Mouse (Mus musculus) R1 (cell line): ENCODE measurements around the gene Limd2.

Source experiments
- DNase-seq: peaks from one replicate; pipeline ENCODE4 v3.0.0-alpha.2; 2018; ENCODE audit warnings: low read depth, low spot score

Gene Limd2

GRCm38 (mm10) chr11:106173228-106173627, 12.6 kb upstream of the Limd2 start:
- no peak for DNase-seq

GRCm38 (mm10) chr11:106170807-106171206, 10.1 kb upstream of the Limd2 start:
- DNase-seq, result peak; percentile 60

- DNase-seq, result no peak
Observed at GRCm38 (mm10) chr11:106167435-106167834, 6.8 kb upstream of the Limd2 start.

- no peak for DNase-seq
Observed at GRCm38 (mm10) chr11:106164601-106165180, 4.0 kb upstream of the Limd2 start.

- no peak for DNase-seq
Observed at GRCm38 (mm10) chr11:106163546-106163945, 2.9 kb upstream of the Limd2 start.

- DNase-seq, result no peak
Observed at GRCm38 (mm10) chr11:106162237-106162636, 1.6 kb upstream of the Limd2 start.

- peak; percentile 75 for DNase-seq
Observed at GRCm38 (mm10) chr11:106159921-106160840, 479 bp downstream of the Limd2 start.

GRCm38 (mm10) chr11:106159216-106159920, 1.3 kb downstream of the Limd2 start:
- DNase-seq, result peak; percentile 29

GRCm38 (mm10) chr11:106158930-106159215, 1.8 kb downstream of the Limd2 start:
- peak; percentile 14 for DNase-seq

- no peak for DNase-seq
Observed at GRCm38 (mm10) chr11:106158081-106158929, 2.4 kb downstream of the Limd2 start.

GRCm38 (mm10) chr11:106157154-106157553, 3.5 kb downstream of the Limd2 start:
- DNase-seq, result no peak

- no peak for DNase-seq
Observed at GRCm38 (mm10) chr11:106156257-106156656, 4.4 kb downstream of the Limd2 start.

- DNase-seq, result no peak
Observed at GRCm38 (mm10) chr11:106155761-106156160, 4.9 kb downstream of the Limd2 start.

GRCm38 (mm10) chr11:106154770-106155169, 5.9 kb downstream of the Limd2 start:
- DNase-seq, result no peak

- DNase-seq, result no peak
Observed at GRCm38 (mm10) chr11:106154091-106154490, 6.6 kb downstream of the Limd2 start.

- no peak for DNase-seq
Observed at GRCm38 (mm10) chr11:106152132-106152531, 8.5 kb downstream of the Limd2 start.

GRCm38 (mm10) chr11:106151219-106151618, 9.4 kb downstream of the Limd2 start:
- no peak for DNase-seq

GRCm38 (mm10) chr11:106134580-106135528, 25.8 kb downstream of the Limd2 start:
- peak; percentile 59 for DNase-seq

GRCm38 (mm10) chr11:106132516-106132915, 28.1 kb downstream of the Limd2 start:
- no peak for DNase-seq

GRCm38 (mm10) chr11:106129477-106129876, 31.2 kb downstream of the Limd2 start:
- DNase-seq, result no peak
